Mouse (Mus musculus): ENCODE data around the gene Slc19a2. TPM values are rescaled to one million over a fixed set of nuclear protein-coding genes. Genes with fewer than 3 reads are reported as not detected.

Gene Slc19a2
- 6.0 and 11.5 TPM in 2 replicates for polyA plus RNA-seq (2012; rRNA removed; ENCODE audit: low replicate concordance)

GRCm38 (mm10) chr1:164248465-164249331, at the start of gene Slc19a2:
TSS of gene Slc19a2 (plus strand) at chr1:164249046.

GRCm38 (mm10) chr1:164275455-164275954, 26.7 kb downstream of the Slc19a2 start, which contains the start of gene Ccdc181:
TSS of gene Ccdc181 (plus strand) at chr1:164275585.

DNA sequence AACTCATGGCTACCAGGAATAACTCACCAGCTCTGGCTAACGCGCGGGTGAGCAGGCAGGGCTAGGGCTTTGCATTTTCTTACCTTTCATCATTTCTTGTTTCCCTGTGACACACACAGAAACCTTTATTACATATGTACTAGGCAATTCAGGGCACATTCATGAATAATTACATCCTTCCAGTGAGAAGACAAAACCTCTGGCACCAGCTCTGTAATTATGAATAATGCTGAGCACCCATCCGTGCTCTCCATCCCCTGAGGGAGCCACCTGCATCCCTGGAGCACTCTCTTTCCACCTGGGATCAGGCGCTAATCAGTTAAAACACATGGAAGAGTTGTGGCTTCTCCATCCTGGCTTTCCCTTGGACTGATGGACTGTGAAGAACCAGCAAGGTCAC, 55.0 kb downstream of the Slc19a2 start, which contains the start of gene Nme7:
Nme7 (plus strand) TSS at position 301 of the 400 bp plus-strand sequence.

GRCm38 (mm10) chr1:164307124-164307751, 58.4 kb downstream of the Slc19a2 start, which contains the start of gene Blzf1:
TSS of gene Blzf1 (minus strand) at chr1:164307489.

Other genes starting within 250 kb of the Slc19a2 start
- 0.04 and 0.67 TPM in 2 replicates for gene Sele, start 200.8 kb upstream of the Slc19a2 start, polyA plus RNA-seq (2012; rRNA removed; ENCODE audit: low replicate concordance)
- 1.0 and 2.1 TPM in 2 replicates for gene Sell, start 187.1 kb upstream of the Slc19a2 start, polyA plus RNA-seq (2012; rRNA removed; ENCODE audit: low replicate concordance)
- gene Selp, start 133.8 kb upstream of the Slc19a2 start, polyA plus RNA-seq (2012; rRNA removed; ENCODE audit: low replicate concordance) = 7.4 and 10.4 TPM in 2 replicates
- gene F5, start 97.2 kb upstream of the Slc19a2 start, polyA plus RNA-seq (2012; rRNA removed; ENCODE audit: low replicate concordance) = 0.43 and 3.7 TPM in 2 replicates
- 1.7 and 3.2 TPM in 2 replicates for gene Ccdc181, start 26.5 kb downstream of the Slc19a2 start, polyA plus RNA-seq (2012; rRNA removed; ENCODE audit: low replicate concordance)
- gene Nme7, start 55.1 kb downstream of the Slc19a2 start, polyA plus RNA-seq (2012; rRNA removed; ENCODE audit: low replicate concordance) = 7.0 and 10.2 TPM in 2 replicates
- 6.2 and 7.1 TPM in 2 replicates for gene Blzf1, start 58.4 kb downstream of the Slc19a2 start, polyA plus RNA-seq (2012; rRNA removed; ENCODE audit: low replicate concordance)
- 5.5 and 31.4 TPM in 2 replicates for gene Atp1b1, start 209.3 kb downstream of the Slc19a2 start, polyA plus RNA-seq (2012; rRNA removed; ENCODE audit: low replicate concordance)